Mouse (Mus musculus) T-helper 17 cell (primary cell): ENCODE data around the gene Gm27029.
"Not testable (repeated sequence)": the region's sequence is repeated elsewhere in the genome, so short reads cannot be mapped to it uniquely, and the experiment has no call there.

ENCODE experiments used
- in situ Hi-C, 2 experiments: fragments of 300-600 bp; cut with MboI, MseI; formaldehyde crosslinking; loops; 1 replicate in 1 of 2; 2 replicates in 1 of 2; pipeline ENCODE4 v1.15.1; 2025; ENCODE audit warnings: high pct_unique_total_duplicates in 2 of 2

Gm27029 gene

DNA sequence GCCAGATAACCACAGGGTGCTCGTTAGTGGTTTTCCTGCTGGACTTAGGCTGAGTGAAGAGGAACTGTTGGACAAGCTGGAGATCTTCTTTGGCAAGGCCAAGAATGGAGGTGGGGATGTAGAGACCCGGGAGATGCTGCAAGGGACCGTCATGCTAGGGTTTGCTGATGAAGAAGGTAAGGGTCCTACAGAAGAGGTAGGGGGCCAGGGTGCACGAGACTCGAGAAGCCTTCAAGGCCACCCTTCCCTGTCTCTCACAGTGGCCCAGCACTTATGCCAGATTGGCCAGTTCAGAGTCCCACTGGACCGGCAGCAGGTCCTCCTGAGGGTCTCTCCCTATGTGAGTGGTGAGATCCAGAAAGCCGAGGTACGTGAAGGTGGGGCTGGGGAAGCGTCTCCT is 33.0 kb upstream of the Gm27029 start:
- in situ Hi-C loops = no loop called here

- in situ Hi-C loops = no loop called here
These were observed 31.0 kb upstream of the Gm27029 start for GRCm38 (mm10) chr11:101455627-101456026.

DNA sequence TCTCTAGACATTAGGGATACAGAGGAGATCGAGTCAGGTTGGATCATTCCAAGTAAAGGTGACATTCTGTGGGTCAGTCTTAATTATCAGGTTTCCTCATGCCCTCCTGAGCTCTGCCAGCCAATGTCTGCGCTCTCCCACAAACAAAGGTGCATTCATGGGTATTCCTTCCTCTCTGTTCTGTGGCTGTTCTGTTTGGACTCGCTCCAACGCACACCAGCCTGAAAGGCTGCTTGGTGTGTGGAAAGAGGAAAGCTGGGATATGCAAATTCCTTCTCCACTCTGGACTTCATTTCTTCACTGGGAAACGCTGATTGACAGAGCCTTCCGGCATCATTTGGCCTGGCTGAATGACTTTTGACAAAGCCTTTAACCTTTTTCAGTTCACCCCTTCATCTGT is 30.1 kb upstream of the Gm27029 start:
- in situ Hi-C loops = no loop called here

DNA sequence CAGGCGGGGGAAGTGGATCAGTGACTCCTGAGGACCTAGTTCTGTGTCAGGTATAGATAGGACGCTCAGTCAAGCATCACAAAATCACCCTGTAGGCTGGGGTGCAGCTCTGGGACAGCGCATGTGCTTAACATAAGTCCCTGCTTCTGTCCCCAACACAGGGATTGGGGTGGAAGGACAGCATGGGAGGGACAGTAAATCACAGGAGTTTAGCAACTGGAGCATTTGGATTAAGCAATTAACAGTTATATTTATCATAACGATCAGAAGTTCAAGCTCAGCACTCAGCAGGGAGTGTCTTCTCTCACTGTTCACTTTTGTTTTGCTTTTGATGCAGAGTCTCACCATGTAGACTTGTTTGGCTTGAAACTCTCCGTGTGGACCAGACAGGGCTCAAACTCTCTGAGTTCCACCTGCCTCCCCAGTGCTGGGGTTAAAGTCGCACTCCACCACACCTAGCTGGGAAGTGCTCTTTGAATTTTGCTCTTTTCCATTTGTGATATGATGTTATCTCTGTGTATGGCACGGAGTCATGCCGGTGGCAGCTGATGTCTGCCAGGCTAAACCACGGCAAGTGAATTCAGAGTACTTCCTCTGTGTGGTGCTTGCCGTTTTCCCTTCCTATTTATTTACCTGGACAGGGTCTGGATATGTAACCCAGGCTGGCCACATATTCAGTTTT is 27.6 kb upstream of the Gm27029 start:
- in situ Hi-C loops = no loop called here

DNA sequence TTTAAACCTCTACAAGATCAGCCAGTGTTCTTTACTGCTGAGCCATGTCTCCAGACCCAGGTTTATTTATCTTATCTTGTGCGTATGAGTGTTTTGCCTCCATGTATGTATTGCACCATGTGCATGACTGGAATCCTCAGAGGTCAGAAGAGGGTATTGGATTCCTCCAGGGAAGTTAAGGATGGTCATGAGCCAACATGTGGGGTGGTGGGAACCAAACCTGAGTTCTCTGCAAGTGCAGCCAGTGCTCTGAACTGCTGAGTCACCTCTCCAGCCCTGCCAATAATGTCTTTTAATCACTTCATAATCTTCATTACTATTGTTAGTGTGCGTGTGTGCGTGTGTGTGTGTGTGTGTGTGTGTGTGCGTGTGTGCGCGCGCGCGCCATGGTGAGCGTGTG is 26.9 kb upstream of the Gm27029 start:
- in situ Hi-C loops = no loop called here

- in situ Hi-C loops = no loop called here
These were observed 25.8 kb upstream of the Gm27029 start for GRCm38 (mm10) chr11:101450394-101450793.

DNA sequence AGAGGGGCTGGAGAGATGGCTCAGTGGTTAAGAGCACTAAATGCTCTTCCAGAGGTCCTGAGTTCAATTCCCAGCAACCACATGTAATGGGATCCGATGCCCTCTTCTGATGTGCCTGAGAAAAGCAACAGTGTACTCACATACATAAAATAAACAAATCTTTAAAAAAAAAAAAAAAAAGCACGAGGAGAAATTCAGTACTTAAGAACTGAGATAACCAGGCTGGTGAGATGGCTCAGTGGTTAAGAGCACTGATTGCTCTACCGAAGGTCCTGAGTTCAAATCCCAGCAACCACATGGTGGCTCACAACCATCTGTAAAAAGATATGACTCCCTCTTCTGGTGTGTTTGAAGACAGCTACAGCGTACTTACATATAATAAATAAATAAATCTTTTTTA is 25.0 kb upstream of the Gm27029 start:
- in situ Hi-C loops = not testable (repeated sequence)

- in situ Hi-C loops = no loop called here
These were observed 24.3 kb upstream of the Gm27029 start for GRCm38 (mm10) chr11:101448899-101449298.

DNA sequence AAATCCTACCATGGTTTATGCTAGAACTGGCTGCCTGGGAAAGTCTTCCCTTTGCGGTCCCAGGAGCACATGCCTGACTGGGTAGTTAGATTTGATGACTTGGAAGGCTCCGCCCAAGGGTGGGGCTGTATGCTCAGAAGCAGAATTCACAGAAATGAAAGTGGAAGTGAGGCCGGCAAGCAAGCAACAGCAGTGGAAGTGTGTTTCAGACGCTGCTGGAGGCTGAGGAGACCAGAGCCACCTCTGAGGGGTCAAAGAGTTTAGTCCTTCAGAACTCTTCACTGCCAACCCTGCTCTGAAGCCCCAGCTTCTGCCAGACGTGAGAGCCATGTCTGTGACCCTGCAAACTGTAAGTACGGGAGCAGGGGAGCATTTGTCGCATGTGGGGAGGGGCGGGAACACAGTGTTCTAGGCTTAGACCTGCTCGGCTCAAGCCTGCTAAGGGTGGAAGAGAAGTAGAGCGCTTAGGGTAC is 23.7 kb upstream of the Gm27029 start, which contains the start of gene Ifi35:
TSS of gene Ifi35 (plus strand) at position 134 of the 473 bp plus-strand sequence.
- in situ Hi-C loops = no loop called here

- in situ Hi-C loops = no loop called here
These were observed 23.2 kb upstream of the Gm27029 start for GRCm38 (mm10) chr11:101447786-101448185.

DNA sequence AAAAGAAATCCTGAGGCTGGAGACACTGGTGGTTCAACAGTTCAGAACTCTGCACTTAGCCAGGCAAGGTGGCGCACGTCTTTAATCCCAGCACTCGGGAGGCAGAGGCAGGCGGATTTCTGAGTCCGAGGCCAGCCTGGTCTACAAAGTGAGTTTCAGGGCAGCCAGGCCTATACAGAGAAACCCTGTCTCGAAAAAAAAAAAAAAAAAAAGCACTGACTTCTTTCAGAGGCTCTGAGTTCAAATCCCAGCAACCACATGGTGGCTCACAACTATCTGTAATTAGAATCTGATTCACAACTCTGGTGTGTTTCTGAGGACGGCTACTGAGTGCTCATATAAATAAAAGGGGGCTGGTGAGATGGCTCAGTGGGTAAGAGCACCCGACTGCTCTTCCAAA is 22.3 kb upstream of the Gm27029 start:
- in situ Hi-C loops = not testable (repeated sequence)

- in situ Hi-C loops = no loop called here
These were observed 21.7 kb upstream of the Gm27029 start for GRCm38 (mm10) chr11:101446319-101446718.

DNA sequence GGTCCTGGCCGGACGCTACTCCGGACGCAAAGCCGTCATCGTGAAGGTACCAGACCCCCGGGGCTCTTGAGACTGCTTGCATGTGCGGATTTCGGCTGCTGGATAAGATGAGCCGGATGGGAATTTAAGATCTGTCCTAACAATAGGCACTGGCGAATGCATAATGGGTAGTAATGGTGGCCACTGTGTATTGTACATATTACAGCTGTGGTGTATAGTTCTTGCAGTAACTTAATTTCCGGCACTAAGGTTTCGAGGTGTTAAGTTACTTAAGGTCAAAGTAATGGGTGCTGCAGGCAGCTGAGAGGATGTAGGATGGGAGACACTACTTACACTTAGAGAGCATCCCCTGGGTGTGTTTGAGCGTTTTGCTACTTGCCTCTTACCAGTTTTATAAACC is 18.2 kb upstream of the Gm27029 start:
- in situ Hi-C loops = no loop called here

- in situ Hi-C loops = no loop called here
These were observed 17.6 kb upstream of the Gm27029 start, which contains the start of gene Rpl27 for GRCm38 (mm10) chr11:101442127-101442693. Gene Rpl27 (plus strand): TSS chr11:101442298.

GRCm38 (mm10) chr11:101441450-101442126 is 17.0 kb upstream of the Gm27029 start:
- in situ Hi-C loops = not testable (repeated sequence)

DNA sequence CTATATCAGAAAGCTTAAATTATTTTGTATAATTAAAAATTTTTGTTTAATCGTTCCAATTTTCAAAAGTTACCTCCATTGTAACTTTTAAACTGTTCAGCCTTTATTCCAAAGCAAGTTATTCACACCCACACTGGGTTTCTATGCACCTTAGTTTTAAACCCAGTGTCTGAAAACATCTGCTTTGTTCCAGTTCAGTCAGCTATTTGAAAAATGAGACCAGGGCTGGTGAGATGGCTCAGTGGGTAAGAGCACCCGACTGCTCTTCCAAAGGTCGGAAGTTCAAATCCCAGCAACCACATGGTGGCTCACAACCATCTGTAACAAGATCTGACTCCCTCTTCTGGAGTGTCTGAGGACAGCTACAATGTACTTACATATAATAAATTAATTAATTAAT is 13.4 kb upstream of the Gm27029 start:
- in situ Hi-C loops = not testable (repeated sequence)

DNA sequence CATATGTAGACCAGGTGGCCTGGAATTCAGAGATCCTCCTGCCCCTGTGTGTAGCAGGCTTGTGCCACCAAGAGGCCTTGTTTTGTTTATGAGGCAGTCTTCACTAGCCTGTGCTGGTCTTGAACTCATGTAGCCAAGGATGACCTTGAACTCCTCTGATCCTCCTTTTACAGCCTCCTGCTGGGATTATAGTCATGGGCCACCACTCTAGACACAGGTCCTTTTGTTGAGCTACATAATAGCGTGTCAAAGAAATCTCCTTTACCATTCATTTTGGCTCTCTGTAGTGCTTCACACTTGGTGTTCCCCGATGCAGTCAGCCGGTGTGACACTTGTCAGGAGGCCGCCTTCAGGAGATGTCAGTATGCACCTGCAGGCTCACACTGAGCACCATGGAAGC is 12.3 kb upstream of the Gm27029 start:
- in situ Hi-C loops = no loop called here

GRCm38 (mm10) chr11:101435831-101436230 is 11.2 kb upstream of the Gm27029 start:
- in situ Hi-C loops = no loop called here

DNA sequence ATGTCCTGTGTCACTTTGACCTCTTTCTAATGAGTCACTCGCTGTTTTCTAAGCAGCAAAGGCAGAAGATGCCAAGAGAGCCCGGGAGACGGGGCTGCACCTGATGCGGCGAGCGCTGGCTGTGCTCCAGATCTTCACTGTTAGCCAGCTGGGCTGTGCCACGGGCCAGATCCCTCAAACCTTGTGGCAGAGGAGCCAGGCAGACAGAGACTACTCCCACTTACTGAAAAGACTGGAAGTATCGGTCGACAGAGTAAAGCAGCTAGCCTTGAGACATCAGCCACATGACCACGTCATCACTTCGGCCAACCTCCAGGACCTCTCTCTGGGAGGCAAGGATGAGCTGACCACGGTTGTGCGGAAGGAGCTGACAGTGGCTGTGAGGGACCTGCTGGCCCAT is 8.8 kb upstream of the Gm27029 start:
- in situ Hi-C loops = no loop called here

DNA sequence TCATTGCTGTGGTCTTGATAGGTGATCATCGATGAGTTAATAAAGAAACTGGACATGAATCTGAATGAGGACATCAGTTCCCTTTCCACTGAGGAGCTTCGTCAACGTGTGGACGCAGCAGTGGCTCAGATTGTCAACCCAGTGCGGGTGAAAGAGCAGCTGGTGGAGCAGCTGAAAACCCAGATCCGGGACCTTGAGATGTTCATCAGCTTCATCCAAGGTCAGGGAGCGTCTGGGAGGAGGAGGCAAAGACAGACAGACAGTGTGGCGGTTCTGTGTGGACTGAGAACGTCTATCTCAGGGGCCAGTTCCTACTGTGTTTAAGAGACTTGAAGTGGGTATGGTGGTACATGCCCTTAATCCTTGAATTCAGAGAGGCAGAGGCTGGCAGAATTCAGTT is 6.7 kb upstream of the Gm27029 start:
- in situ Hi-C loops = no loop called here

DNA sequence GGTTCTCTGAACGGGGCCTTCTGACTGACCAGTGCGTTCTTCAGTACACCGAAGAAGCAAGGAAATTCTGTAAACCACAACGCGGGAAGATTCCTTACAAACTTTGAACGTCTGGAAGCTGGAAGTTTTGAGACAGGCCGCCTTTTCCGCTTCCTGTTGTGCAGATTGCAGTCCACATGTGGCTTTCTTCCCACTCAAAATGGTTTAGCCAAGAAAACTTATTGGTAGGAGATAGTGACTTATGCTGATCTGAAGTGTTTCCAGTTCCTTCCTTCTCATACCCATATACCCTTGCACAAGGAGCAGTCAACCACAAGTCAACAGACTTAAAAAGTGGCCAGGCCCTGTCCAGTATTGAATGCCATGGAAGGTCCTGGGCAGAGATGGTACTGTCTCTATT is 1.6 kb upstream of the Gm27029 start:
- in situ Hi-C loops = no loop called here

DNA sequence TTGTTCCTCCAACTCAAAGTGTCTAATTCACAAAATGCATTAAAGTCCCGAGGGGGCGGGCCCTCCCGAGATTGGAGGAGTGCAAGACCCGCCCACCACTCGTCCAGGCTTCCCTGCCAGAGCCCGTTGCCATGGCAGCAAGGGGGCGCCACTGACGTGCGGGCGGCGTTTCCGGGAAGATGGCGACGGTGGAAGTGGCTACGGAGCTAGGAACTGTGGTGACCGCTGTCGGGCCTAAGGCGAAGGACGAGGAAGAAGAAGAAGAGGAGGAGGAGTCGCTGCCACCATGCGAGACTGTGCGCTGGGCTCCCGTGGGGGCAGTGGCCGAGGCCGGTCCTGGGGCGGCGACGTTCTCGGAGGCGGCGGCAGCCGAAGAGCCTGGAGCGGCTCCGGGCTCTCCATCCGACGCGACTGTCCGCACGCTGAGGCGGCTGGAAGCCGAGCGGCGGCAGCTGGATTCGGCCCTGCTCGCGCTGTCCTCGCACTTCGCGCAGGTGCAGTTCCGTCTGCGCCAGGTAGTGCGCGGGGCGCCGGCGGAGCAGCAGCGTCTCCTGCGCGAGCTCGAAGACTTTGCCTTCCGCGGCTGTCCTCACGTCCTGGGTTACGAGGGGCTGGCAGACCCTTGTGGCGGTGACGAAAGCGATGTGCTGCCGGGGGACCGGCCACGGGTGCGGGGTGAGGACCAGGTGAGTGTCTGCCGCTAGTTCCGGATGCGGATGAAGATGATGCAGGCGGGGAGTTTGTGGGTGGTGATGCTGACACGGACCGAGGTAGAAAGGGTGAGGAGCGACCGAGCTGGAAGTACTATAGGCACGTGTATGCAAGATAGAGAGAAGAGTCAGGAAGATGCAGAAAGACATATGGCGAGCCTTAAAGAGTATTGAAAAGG is 573 bp upstream of the Gm27029 start, which contains the start of the genes Rundc1 and Ptges3l:
TSS of gene Rundc1 (plus strand) at position 161 of the 889 bp plus-strand sequence.
TSS of gene Ptges3l (minus strand) at position 409 of the 889 bp plus-strand sequence.
- in situ Hi-C loops = no loop called here
